Mouse (Mus musculus): ENCODE results near the gene Nfxl1.
"Not testable (repeated sequence)": the region's sequence is repeated elsewhere in the genome, so short reads cannot be mapped to it uniquely, and the experiment has no call there.

- peak; percentile 10; the same call in 1 of the 2 replicates for TF ChIP-seq RAD21 (IDR thresholded peaks at IDR 0.05; ENCODE audit: low read depth, low read length)
- not testable (repeated sequence) for TF ChIP-seq HCFC1 (IDR thresholded peaks at IDR 0.05; ENCODE audit: low read depth, low read length); UBTF (IDR thresholded peaks at IDR 0.05; ENCODE audit: low read depth, low read length); MAFK (IDR thresholded peaks at IDR 0.05; ENCODE audit: insufficient replicate concordance, low read length); SMC3 (IDR thresholded peaks at IDR 0.05; ENCODE audit: low read depth, low read length); EP300 (IDR thresholded peaks at IDR 0.05; ENCODE audit: low read length)
- peak in 1 of 2 experiments; percentile 51; a peak in 2 of 4 replicates for TF ChIP-seq CTCF (conservative IDR thresholded peaks at IDR 0.05 in 1 of 2, IDR thresholded peaks at IDR 0.05 in 1 of 2; ENCODE audit: low read depth in 2 of 2, low read length in 2 of 2)
These were observed 26.6 kb upstream of the Nfxl1 start for GRCm38 (mm10) chr5:72586122-72586521.
